Mouse (Mus musculus): Measurements from ENCODE around the gene Ezh2.

Ezh2 gene

GRCm38 (mm10) chr6:47535333-47535732 is 59.8 kb downstream of the Ezh2 start:
- no peak for DNase-seq

GRCm38 (mm10) chr6:47532547-47532946 is 62.6 kb downstream of the Ezh2 start:
- DNase-seq, result no peak

DNA sequence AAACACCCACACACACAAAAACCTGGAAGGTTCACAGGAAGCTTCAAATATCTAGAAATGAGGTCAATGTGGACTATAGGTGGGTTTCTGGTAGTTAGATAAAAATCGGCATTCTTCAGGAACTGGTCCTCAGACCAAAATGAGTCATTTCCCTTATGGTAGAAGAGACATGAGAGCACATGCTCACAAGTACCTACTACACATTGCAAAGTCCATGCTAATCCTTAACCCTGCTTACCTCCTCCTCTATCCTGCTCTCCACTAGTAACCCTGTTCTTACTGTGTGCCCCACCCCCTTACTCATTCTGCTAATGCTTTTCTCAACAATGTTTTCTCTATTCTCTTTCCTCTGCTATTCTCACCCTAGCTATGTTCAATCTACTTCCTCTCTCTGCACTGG is 67.5 kb downstream of the Ezh2 start:
- DNase-seq, result no peak

DNA sequence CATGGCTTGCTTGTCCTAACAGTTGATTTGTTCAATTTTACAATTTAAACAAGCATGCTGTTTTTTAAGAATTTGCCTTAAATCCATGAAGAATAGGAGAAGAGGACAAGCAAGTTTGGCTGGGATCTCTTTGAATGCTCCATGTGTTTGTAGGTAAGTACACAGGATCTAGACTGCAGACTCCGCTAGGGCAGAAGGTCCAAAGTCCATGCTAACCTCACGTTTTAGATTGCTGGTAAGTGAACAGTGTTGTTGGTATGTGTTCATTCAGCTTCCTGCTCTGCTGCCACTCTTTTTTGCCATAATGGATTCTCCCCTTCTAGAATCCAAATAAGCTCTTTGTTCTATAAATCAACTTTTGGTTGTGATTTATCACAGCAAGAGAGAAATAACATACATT is 68.0 kb downstream of the Ezh2 start:
- no peak for DNase-seq

DNA sequence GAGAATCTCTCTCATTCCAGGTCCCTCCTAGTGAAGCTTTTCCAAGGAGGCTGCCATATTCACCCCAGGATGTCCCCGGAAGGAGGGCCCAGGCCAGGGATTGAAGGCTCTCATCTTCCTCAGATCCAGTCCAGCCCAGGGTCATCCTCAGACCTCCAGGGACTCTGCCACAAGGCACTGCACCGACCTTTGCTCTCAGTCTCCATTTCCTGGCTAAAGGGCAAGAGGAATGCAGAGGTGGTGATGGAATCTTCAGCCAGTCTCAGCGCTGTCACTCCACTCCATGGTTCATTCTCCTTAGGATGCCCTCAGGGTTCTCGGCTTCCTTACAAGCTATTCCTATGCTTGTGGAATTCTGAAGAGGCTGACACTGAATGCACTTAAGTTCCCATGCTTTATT is 68.7 kb downstream of the Ezh2 start:
- no peak for DNase-seq

GRCm38 (mm10) chr6:47525041-47525440 is 70.1 kb downstream of the Ezh2 start:
- no peak for DNase-seq

DNA sequence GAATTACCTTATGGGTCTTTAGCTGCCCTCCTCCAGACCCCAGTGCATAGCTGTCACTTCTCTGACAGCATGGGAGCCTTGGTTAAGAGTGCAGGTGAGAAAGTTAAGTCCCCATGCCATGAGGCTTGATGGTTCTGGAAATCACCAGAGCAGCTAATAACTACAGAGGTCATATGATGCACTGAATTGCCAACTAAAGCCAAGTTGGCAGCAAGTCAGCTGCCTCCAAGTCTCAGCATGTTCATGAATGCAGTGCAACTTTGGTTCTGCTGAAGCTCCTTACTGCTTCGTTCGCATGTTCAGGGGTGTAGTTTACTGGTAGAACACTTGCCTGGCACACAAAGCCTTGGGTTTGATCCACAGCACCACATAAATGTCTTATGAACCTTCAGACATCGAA is 72.7 kb downstream of the Ezh2 start:
- DNase-seq, result no peak

GRCm38 (mm10) chr6:47520030-47520429 is 75.1 kb downstream of the Ezh2 start:
- no peak for DNase-seq

DNA sequence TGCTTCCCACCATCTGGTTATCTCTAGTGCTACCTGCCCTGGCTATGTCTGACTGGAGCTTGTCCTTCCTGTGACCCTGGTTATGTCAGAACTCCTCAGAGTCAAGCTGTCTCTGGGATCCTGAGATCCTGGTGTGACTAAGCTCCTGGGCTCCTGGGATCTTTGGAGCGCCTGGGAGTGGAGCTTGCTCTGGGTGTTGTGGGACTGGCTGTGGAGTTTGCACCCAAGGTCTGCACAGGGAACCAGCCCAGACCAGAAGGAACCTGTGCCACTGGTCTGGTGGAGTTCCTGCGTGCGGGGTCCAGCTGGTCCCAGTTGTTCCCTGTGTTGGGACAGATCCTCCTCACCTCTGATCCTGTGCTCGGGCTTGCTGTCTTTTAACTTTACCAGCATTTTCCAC is 100.6 kb downstream of the Ezh2 start:
- peak in 1 of 2 experiments; percentile 1 for DNase-seq

DNA sequence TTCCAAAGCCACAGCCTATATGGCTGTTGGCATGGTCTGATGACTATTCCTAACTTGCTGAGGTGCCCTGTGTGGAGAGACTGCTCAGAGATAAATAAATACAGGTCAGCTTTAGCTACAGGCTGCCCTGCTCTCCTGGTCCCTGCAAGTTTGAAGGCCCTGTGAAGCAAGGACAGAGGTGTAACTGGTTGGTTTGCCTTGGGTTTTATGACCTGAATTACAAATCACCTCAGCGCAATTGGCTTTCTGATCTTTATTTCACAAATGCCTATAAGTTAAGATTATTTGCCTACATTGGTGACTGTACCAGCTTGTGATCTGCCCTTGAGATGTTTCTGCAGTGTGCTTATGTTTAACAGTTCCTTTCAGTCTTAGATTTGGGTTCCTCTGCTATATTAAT is 113.1 kb downstream of the Ezh2 start:
- no peak for DNase-seq

All from thymus, adult 18-20 months (tissue).